Mouse (Mus musculus): Measurements from ENCODE around the gene Ank. TPM values are rescaled to one million over a fixed set of nuclear protein-coding genes. Genes with fewer than 3 reads are reported as not detected.
"Not testable (repeated sequence)": the region's sequence is repeated elsewhere in the genome, so short reads cannot be mapped to it uniquely, and the experiment has no call there.

The Ank gene
- total RNA-seq (2022), result 100 to 1,000 TPM; 216 to 229 (median 226) TPM

DNA sequence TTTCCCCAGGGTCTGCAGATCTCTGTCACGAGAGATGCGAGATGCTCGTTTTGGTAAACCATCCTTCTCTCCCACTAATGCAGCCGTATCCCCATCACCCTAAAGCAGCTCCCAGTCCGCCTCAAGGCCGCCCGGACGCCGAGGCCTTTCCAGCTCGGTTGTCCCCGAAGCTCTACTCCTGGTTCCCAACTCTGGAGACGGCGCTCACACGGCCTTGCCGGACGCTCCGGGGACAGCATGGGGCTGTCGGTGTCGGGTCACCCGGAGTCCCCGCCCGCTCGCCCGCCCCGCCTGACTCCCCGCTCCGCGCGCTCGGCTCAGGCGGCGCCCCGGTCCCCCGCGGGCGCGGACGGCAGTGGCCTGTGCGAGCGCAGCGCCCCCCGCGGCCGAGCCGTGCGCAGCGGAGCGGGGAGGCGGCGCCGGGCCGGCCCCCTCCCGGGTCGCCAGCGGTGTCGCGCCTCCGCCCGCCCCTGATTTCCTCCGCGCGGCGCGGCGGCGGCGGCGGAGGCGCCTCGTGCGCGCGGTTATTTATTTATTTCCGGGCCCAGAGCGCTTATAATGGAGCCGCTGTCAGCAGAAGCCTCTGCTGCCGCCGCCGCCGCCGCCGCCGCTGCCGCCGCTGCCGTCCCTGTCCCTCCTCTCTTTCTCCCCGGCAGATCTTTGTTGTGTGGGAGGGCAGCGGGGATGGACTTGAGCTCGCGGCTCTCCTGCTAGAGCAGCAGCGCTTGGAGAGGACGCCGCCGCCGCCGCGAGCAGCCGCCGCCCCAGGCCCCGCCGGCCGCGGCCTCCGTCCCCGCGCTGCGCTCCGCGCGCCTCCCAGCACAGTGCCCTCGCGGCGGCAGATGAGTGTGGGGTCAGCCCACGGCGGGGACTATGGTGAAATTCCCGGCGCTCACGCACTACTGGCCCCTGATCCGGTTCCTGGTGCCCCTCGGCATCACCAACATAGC, at the start of gene Ank:
Ank (plus strand) TSS at position 547 of the 950 bp plus-strand sequence.
- DNase-seq (ENCODE audit: low spot score), result peak; percentile 68

DNA sequence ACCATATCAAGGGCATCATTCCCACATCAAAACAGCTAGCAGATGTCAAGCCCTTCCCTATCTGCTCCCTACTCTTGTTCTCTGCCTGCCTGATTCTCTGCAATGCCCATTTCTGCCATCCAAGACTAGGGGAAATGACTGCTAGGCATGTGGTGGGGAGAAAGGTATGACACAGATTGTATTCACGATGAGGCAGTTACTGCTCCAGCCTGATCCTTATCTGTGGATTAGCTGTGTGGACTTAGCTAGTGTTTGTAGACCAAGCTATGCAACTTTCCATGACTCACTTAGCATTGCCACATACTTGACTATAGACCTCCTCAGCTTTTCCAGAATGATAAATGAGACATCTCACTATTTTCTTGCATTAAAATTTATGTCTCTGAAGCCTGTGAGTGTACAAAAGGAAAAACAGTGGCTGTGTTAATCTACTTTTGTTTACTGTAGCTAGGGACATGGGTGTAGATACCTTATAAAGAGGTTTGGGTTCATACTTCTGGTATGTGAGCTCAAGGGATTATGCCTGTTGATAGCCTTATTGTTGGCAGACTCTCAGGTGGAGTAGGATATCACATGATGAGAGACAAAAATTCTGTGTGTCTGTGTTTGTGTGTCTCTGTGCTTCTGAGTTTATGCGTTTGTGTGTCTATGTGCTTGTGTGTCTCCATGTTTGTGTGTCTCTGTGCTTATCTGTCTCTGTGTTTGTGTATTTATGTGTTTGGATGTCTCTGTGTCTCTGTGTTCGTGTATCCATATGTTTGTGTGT, 47.7 kb upstream of the Ank start:
- no peak for DNase-seq (ENCODE audit: low spot score)

DNA sequence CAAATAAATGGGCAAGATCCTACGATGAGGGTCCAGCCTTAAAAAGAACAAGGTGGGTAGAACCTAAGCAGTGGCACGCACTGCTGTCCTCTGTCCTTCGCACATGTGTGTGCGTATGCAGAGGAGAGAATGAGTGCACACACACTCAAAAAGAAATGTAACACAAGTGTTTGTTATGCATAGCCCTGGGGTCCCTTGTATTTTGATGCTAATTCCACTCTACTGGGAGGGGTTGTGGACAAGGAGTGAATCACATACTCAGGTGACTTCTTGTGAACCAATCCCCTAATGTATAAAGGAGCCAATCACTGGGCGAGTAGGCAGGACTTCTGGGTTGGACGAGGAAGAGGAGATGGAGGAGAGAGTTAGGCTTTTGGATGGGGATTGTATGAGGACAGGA, 44.9 kb upstream of the Ank start:
- no peak for DNase-seq (ENCODE audit: low spot score)

DNA sequence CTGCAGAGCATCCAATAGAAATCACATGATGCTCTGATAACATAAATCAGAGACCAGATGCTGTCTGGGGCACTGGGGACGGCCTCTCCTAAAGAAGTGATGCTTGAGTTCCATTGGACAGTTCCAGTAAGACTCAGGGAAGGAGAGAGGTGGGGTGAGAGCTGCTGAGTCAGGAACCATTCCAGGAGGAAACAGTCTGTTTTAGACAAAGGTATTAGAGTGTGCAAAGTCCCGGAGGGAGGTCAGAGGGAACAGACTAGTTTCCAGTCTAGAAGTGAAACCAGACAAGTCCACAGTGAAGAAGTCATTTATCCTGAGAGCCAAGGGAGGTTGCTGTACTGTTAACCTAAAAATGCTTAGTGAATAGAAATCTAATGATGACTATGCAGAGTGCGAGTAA, 38.9 kb upstream of the Ank start:
- no peak for DNase-seq (ENCODE audit: low spot score)

DNA sequence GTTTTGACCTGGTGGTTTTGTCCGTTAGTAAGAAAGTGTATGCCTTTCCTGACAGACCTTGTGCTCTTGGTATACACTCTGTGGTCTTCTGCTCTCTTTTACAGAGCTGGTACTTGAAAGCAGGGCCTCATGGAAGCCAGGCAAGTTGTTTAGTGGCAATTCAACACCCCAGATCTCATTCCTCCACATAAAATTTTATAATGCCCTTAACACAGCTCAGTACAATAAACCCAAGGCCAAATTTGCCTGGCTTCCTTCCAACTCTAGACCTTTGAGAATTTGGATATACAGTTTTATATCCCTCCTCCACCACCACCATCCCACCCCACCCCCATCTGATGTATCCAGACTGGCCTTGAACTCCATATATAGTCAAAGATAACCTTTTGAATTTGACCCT, 36.2 kb upstream of the Ank start:
- DNase-seq (ENCODE audit: low spot score), result no peak

DNA sequence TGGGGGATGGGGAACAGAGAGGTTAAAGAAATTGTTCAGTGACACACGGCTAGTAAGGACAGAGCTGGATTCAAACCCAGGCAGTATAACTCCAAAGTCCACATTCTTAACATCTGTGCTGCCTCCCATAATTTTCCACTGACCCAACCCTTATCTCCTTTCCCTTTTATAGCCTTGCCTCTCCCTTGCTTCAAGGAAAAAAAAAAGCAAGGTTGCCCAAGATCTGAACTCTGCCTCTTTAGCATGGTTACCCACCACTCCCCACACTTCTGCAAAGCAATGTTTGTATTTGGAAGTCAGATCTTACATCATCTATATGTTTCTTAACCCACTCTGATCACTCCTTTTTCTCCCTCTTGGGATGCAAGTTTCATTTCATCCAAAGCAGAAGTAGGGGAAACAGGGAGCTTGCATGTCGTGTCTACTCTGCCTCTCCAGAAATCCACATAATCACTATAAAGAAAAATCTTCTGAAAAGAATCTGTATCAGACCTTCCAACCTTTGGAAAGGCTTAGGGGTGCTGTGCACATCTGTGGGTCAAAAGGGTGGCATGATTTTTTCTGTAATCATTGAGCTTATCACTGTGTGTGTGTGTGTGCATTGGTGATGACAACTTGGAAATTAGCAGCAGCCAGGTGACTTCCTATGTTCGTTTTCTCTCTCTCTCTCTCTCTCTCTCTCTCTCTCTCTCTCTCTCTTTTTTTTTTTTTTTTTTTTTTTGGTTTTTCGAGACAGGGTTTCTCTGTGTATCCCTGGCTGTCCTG, 33.4 kb upstream of the Ank start:
- DNase-seq (ENCODE audit: low spot score), result no peak

DNA sequence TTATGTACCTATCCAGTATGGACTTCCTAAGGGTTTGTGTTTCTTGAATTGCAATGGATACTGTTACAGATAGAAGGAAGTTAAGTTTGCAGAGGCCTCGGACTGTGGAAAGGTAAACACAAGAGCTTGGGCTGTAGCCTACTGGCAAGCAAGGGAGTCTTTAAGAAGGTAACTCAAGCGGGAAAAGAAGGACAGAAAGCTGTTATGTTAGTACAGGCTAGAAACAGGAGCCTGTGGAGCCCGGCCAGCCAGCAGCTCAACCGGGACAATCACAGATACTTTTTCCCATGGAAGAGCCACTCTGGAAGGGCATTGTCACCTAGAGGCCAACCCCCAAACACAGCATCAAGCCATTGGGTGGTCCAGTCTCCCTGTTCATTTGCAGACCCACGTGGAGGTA, 31.1 kb upstream of the Ank start:
- no peak for DNase-seq (ENCODE audit: low spot score)

DNA sequence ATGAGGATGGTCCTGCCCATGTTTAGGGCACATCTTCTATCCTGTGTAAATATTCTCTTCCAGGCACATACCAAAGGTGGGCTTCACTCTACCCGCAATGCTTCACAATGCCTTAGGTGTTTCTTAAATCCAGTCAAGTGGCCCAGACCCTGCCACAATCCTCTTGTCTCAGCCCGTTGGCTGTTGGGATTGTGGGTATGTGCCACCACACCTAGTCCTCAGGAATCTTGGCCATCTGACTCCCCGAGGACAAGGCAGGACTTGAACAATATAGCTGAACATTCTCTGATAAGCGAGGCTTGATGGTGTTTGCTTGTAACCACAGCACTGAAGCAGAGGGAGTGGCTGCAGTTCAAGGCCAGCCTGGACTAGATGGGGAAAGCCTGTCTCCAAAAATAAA, 30.3 kb upstream of the Ank start:
- DNase-seq (ENCODE audit: low spot score), result no peak

DNA sequence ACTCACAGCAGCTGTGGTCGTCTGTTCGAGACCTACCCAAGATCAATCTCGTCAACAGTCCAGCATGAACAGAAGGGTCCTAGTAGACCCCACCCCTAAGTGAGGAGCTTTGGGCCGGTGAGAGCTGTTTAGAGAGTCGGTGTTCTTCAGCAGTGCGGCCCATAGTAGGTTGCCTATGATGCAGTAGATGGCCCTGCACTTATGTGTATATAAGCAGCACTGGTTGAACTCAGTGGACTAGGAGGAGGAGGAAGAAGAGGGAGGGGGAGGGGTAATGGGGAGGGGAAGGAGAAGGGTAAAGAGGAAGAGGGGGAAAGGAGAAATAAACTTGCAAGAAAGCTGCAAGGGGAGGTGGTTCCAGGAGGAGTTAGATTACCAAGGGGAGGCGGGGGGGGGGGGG, 25.4 kb upstream of the Ank start:
- DNase-seq (ENCODE audit: low spot score), result no peak

DNA sequence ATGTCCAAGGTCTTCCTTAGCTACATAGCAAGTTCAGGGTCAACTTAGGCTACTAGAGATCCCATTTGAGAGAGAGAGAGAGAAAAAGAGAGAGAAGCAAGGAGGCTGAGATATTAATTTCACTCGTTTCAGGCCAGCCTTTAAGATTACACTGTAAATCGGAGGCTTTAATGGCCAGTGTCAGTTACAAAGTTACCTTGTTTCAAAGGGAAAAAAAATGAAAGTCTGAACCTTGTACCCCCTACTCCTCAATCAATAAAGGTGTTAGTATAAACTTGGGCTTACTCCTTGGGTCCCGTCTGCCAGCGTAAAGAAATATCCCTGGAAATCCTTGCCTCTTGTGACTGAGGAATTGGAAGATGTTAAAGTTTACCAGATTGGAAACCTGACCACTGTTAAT, 24.9 kb upstream of the Ank start:
- DNase-seq (ENCODE audit: low spot score), result no peak

DNA sequence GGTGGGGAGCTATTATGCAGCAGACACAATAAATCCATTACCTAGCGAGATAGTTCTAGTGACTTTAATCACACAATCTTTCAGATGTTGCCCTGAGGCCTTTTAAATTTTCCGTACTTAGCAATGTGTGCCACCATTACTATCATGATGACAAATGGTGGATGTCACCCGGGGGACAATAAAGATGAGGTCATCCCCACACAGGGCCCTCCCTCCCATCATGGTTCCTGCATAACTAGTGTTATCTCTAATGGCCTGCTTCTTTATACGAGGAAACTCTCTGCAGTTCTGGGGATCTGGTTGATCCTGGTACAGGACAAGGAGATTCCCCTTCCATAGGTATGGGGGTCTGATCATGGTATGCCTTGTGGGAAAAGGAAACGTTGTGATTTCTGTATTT, 24.5 kb upstream of the Ank start:
- DNase-seq (ENCODE audit: low spot score), result no peak

DNA sequence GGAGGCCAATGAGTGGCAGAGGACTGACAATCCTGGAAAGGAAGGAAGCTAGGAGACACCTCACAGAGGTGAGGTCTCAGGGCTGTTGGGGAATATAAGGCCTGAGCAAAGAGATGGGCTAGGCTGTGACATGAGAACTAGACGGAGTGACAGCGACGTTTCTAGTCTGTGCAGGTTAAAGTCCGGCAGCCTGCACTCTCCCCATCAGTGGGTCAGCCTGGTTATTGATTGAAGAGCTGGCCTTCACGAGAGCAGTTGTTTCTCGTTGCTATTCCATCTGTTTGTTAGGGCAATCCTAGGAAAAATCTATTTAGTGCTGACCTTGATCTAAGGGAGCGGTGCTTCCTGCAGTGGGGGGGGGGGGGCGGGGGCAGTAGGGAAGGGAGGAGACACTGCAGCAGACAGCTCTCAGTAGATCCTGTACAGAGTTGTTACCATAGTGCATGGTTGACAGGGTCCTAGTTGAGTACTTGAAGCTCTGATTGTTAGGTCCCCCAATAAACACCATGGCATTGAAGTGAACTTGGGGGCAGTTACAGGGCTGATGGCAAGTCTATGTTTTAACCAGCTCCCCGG, 21.6 kb upstream of the Ank start:
- no peak for DNase-seq (ENCODE audit: low spot score)

DNA sequence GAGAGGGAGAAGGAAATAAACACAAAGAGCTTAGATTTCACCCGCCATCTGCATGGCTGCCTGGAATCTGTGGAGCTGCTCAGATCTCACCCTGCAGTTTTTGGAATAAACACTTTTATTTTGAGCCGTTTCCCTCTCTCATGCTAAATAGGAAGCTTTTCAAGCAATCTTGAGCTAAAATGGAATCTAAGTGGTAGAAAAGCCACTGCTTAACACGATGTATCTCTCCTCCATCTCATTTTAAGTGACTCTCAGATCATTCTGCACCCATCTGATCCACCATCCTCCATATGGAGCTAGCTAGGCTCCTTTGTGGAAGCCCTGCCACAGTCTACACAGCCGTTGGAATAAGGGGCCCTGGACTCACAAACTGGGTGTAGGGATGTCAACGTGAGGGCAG, 15.8 kb upstream of the Ank start:
- no peak for DNase-seq (ENCODE audit: low spot score)

DNA sequence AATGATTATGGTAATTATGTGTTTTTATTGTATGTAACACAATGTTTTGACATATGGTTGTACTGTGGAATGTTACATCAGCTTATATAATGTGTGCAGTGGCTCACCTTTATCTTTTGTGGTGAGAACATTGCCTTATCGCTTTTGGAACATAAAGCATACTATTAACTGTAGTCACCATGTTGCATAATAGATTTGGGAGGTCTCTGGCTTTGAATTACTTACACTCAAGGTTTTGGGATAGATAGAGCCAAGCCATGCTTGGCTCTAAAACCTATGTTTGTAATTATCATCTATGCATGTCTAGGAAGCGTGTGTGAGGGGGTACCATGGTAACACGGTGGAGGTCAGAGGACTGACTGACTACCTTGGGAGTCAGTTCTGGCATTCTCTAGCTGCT, 14.7 kb upstream of the Ank start:
- no peak for DNase-seq (ENCODE audit: low spot score)

DNA sequence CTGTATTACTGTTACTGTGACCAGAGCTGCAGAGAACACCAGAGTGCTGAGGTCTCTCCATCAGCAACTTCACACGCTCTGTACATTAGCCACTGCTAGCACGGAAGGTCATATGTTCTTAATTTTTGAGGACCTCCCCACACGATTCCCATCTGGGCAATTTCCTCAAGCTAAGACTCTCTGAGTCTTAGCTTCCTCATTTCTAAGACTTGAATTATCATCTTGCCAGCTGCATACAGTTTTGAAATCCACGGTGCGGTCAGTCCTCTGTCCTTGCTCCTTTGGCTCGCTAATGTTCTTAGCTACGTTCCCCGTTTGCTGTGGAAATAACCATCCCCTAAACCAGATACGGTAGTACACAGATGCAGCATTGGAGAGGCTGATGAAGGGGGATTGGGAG, 14.0 kb upstream of the Ank start:
- DNase-seq (ENCODE audit: low spot score), result no peak

DNA sequence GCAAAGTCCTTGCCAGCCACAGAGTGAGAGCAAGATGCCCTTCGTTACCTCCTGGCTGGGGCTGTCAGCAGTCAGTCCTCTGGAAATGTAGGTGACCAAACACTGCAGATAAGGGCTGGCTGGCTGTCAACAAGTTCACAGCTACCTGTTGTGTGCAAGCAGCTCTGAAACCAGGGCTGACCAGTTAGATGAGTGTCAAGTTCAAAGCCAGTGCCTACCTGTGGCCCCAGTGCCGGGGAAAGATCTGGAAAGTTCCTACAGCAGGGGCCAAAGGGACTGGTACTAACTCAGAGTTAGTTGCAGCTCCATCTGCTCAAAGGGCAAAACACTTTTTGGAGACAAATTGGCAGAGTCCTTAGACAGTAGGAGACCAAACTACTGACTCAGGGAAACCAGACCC, 9.5 kb upstream of the Ank start:
- DNase-seq (ENCODE audit: low spot score), result no peak

DNA sequence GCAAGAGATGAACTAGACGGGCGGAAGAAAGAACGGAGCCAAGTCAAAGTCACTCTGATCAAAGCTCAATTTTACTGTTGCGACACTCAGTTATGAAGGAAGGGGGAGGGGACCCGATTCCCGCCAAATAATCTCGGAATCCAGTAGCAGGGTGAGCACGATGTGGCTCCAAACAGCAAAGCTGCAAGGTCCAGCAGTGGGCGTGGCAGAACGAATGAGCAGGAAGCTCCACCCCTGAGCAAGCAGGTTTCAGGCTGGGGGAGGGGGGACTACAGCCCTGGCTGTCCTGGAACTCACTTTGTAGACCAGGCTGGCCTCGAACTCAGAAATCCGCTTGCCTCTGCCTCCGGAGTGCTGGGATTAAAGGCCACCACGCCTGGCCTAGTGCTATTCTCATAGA, 6.7 kb upstream of the Ank start:
- not testable (repeated sequence) for DNase-seq (ENCODE audit: low spot score)

DNA sequence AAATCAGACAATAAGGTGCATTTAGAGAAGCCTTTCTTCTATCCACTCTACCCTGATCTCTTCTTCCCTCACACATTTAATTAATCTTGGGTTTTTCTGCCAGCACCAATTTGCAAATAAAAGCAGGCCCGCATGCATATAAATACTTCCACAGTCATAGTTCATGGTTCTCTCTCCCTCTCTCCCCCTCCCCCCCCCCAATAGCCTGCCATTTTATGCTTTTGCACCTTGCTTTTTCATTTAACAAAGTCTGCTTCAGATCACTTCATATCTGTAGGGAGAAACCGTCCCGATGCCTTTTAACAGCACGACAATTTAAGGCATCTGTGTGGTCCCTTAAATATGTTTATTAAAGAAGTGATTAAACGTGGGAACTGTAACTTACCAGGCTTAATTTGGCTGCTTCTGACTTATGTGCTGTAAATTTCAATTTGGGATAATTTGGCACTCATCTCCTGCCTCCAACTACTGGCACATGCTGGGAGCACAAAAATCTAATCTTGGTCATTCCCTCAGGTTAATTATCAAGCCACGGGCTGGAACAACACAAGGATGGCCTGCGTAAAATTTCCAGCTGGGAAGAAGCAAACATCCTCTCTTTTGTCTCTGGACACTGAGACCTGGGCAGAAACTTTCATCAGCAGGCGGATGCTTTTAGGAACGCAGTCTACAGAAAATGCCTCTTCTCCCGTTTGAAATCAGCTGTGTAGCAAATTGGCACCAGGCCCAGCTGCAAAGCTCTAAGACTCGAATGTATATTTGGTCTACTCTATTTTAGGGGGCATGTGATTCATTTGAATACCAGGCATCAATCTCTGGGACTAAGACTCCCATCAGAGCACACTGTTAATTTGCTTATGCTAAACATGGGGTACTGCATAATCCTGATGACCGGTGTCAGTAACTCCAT, 4.9 kb upstream of the Ank start:
- no peak for DNase-seq (ENCODE audit: low spot score)

DNA sequence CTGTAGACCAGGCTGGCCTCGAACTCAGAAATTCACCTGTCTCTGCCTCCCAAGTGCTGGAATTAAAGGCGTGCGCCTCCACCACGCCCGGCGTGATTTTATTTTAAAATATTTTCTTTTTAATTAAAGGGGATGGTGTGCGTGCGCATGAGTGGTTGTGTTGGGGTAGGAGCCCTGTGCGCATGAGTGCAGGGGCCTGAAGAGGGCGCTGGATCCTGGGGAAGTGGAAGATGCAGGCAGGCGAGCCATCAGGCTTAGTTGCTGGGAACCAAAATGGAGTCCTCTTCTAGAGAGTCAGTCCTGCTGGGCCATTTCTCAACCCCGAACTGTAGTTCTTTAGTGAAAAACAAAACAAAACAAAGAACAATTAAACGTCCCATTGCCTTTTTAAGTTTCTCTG, 2.6 kb upstream of the Ank start:
- no peak for DNase-seq (ENCODE audit: low spot score)

DNA sequence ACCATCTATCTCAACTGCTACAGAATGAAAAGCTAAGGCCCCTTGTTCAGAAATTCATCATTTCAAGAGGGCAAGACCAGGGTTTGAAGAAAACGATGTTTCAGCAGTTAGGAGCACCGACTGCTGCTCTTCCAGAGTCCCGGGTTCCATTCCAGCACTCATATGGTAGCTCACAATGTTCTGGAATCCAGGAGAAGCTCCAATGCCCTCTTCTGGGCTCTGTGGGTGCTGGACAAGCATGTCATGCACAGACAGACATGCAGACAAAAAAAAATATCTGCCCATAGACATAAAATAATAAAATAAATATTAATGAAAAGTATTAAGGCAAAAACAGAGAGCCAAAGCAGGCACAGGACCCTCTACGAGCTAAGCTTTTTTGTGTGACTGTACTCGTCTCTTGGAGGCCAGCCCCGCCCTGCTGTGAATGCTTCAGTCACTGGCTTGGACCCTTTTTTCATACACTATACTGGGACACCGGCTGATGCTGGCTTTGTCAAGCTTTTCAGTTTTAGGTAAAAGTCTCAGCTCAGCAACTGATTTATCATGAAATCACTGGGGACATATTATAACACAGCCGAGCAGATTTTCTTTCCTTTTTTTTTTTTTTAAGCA, 979 bp upstream of the Ank start:
- no peak for DNase-seq (ENCODE audit: low spot score)
